Mouse (Mus musculus): Measurements from ENCODE around the gene Maf. TPM values are rescaled to one million over a fixed set of nuclear protein-coding genes. Genes with fewer than 3 reads are reported as not detected.

Gene Maf
- total and polyA plus RNA-seq, 3 experiments, result 0.05 to 1.1 TPM; not detected in 1

DNA sequence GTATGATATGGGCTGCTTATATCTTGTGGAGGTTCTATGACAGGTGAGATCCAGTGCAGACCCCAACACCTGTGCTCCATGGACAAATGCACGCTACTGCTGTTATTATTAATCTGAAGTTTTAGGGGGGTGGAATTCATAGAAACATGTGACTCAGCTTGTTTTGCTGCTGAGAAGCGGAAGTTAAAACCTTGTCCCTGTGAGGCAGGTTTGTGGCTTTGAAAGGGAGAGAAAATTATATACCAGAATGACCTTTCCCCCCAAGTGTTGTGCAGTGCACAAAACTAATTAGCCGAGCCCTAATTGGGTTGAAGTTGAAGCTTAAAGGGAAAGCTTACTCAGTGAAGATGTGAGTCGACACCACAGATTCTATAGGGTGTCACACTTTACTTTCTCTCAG, 18.6 kb upstream of the Maf start:
- Histone ChIP-seq H3K4me1 (ENCODE audit: insufficient read depth, low read depth, low read length) (no peaks in the 10 kb centered on the region), H3K9me3 (replicated peaks) (peaks cover 51% of the 10 kb centered on the region), H3K36me3 (replicated peaks) (no peaks in the 10 kb centered on the region), H3K27me3 (ENCODE audit: insufficient read depth, low read length) (no peaks in the 10 kb centered on the region), H3K4me3 (ENCODE audit: low read depth, low read length) (no peak overlapping the region)
- DNase-seq (ENCODE audit: low spot score) (no peak), ATAC-seq (ENCODE audit: extremely low read depth, insufficient number of reproducible peaks, low FRiP score, poor library complexity, severe bottlenecking) (no peak)
- TF ChIP-seq TAL1 (conservative IDR thresholded peaks at IDR 0.05; ENCODE audit: low read depth, low read length) (no peak), CTCF (IDR thresholded peaks at IDR 0.05; ENCODE audit: low read depth, low read length) (no peak), POLR2AphosphoS5 (IDR thresholded peaks at IDR 0.05; ENCODE audit: insufficient replicate concordance, low read depth, low read length) (no peak)

DNA sequence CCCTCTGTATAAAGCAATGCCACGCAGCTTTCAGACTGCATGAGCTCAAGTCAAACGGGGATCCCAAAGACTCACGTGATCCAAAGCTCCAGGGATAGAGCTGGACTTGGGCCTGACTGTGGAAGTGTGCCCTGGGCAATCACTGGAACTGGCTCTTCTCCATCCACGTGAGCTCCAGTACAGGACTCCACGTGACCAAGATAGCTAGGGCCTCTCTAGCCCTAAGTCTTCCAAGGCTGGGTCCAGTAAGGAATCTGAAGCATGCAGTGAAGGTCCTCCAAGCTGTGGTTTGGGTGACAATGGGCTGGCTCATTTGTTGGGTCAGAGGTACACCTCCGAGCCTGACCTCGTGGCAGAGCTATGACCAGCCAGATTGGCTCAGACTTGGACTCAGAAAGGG, 11.5 kb upstream of the Maf start:
- H3K4me3 ChIP-seq (ENCODE audit: low read depth, low read length), result no peak overlapping the region
- ATAC-seq (ENCODE audit: extremely low read depth, insufficient number of reproducible peaks, low FRiP score, poor library complexity, severe bottlenecking) (no peak), DNase-seq (ENCODE audit: low spot score) (no peak)
- H3K36me3 ChIP-seq (replicated peaks), result no peaks in the 10 kb centered on the region
- peaks cover 70% of the 10 kb centered on the region for H3K9me3 ChIP-seq (replicated peaks)
- H3K27me3 ChIP-seq (ENCODE audit: insufficient read depth, low read length), result no peaks in the 10 kb centered on the region
- TF ChIP-seq TAL1 (conservative IDR thresholded peaks at IDR 0.05; ENCODE audit: low read depth, low read length) (no peak), GATA2 (IDR thresholded peaks at IDR 0.05; ENCODE audit: borderline replicate concordance, low read depth, low read length) (no peak), GATA1 (IDR thresholded peaks at IDR 0.05; ENCODE audit: borderline replicate concordance, low read length) (no peak), POLR2AphosphoS5 (IDR thresholded peaks at IDR 0.05; ENCODE audit: insufficient replicate concordance, low read depth, low read length) (no peak), CTCF (IDR thresholded peaks at IDR 0.05; ENCODE audit: low read depth, low read length) (no peak)
- no peaks in the 10 kb centered on the region for H3K4me1 ChIP-seq (ENCODE audit: insufficient read depth, low read depth, low read length)

DNA sequence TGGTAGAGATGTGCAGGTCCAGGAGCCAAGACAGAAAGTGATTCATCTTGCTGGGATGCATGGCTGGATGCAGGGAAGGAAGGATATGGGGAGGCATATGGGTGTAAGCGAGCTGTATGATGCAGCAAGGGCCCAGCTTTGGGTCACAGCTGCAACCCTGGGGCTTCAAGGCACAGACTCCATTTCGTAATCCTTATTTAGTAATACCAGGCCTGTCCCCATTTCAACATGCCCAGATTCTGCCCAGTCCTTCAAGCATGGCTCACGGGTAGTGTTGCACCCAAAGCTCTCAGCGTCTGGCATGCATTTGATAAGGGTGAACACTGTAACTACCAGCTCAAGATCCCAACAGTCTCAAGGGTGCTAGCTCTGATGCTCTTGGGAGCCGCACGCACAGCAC, 11.0 kb upstream of the Maf start:
- no peaks in the 10 kb centered on the region for H3K36me3 ChIP-seq (replicated peaks)
- H3K4me3 ChIP-seq (ENCODE audit: low read depth, low read length), result no peak overlapping the region
- DNase-seq (ENCODE audit: low spot score) (no peak), ATAC-seq (ENCODE audit: extremely low read depth, insufficient number of reproducible peaks, low FRiP score, poor library complexity, severe bottlenecking) (no peak)
- H3K27me3 ChIP-seq (ENCODE audit: insufficient read depth, low read length), result no peaks in the 10 kb centered on the region
- H3K9me3 ChIP-seq (replicated peaks), result peaks cover 69% of the 10 kb centered on the region
- TF ChIP-seq POLR2AphosphoS5 (IDR thresholded peaks at IDR 0.05; ENCODE audit: insufficient replicate concordance, low read depth, low read length) (no peak), GATA2 (IDR thresholded peaks at IDR 0.05; ENCODE audit: borderline replicate concordance, low read depth, low read length) (no peak), TAL1 (conservative IDR thresholded peaks at IDR 0.05; ENCODE audit: low read depth, low read length) (no peak), CTCF (IDR thresholded peaks at IDR 0.05; ENCODE audit: low read depth, low read length) (no peak), GATA1 (IDR thresholded peaks at IDR 0.05; ENCODE audit: borderline replicate concordance, low read length) (no peak)
- H3K4me1 ChIP-seq (ENCODE audit: insufficient read depth, low read depth, low read length), result no peaks in the 10 kb centered on the region

DNA sequence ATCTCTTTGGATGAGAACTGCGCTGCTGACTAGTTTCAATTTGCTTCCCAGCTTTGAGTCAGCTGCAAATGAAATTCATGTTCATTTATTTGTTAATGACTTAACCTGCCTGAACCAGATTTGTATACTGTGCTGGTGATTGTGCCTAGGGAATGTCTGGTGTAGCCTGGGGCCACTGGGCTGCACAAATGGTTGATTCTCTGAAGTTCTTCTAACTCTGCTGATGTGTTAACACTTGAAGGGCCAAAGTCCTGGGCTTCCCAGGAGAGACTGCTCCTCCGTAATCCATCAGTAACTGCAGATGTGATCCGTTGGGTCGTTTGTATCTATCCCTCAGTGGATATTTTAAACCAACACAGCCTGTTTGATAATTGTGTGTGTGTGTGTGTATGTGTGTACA, 7.7 kb upstream of the Maf start:
- Histone ChIP-seq H3K27me3 (ENCODE audit: insufficient read depth, low read length) (no peaks in the 10 kb centered on the region), H3K36me3 (replicated peaks) (no peaks in the 10 kb centered on the region), H3K4me3 (ENCODE audit: low read depth, low read length) (no peak overlapping the region), H3K9me3 (replicated peaks) (peaks cover 59% of the 10 kb centered on the region), H3K4me1 (ENCODE audit: insufficient read depth, low read depth, low read length) (no peaks in the 10 kb centered on the region)
- no peak for TF ChIP-seq POLR2AphosphoS5 (IDR thresholded peaks at IDR 0.05; ENCODE audit: insufficient replicate concordance, low read depth, low read length)
- TF ChIP-seq CTCF (IDR thresholded peaks at IDR 0.05; ENCODE audit: low read depth, low read length), result no peak
- no peak for TF ChIP-seq GATA1 (IDR thresholded peaks at IDR 0.05; ENCODE audit: borderline replicate concordance, low read length)
- TF ChIP-seq TAL1 (conservative IDR thresholded peaks at IDR 0.05; ENCODE audit: low read depth, low read length), result no peak
- no peak for TF ChIP-seq GATA2 (IDR thresholded peaks at IDR 0.05; ENCODE audit: borderline replicate concordance, low read depth, low read length)
- no peak for DNase-seq (ENCODE audit: low spot score)
- no peak for ATAC-seq (ENCODE audit: extremely low read depth, insufficient number of reproducible peaks, low FRiP score, poor library complexity, severe bottlenecking)

DNA sequence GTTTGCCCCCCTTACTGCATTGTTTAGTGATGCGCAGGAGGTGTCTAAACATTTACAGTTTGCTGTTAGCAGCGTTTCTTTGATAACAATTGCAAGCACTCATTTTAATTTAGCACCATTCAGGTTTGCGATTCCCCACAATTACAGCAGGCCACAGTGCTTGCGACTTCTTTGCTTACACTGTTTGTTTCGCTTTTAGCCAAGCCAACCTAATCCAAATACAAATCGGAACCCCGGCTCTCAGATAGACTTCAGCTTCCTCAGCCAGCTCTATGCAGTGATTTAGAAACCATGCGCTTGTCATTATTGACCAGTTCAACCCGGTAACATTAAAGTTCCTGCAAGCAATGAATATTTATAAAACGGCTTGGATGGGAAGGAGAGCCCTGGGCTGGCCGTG, 3.5 kb upstream of the Maf start:
- Histone ChIP-seq H3K4me3 (ENCODE audit: low read depth, low read length) (no peak overlapping the region), H3K27me3 (ENCODE audit: insufficient read depth, low read length) (no peaks in the 10 kb centered on the region), H3K36me3 (replicated peaks) (no peaks in the 10 kb centered on the region), H3K4me1 (ENCODE audit: insufficient read depth, low read depth, low read length) (no peaks in the 10 kb centered on the region), H3K9me3 (replicated peaks) (peaks cover 52% of the 10 kb centered on the region)
- DNase-seq (ENCODE audit: low spot score), result no peak
- TF ChIP-seq GATA1 (IDR thresholded peaks at IDR 0.05; ENCODE audit: borderline replicate concordance, low read length) (no peak), GATA2 (IDR thresholded peaks at IDR 0.05; ENCODE audit: borderline replicate concordance, low read depth, low read length) (no peak), POLR2AphosphoS5 (IDR thresholded peaks at IDR 0.05; ENCODE audit: insufficient replicate concordance, low read depth, low read length) (no peak), CTCF (IDR thresholded peaks at IDR 0.05; ENCODE audit: low read depth, low read length) (no peak), TAL1 (conservative IDR thresholded peaks at IDR 0.05; ENCODE audit: low read depth, low read length) (no peak)
- ATAC-seq (ENCODE audit: extremely low read depth, insufficient number of reproducible peaks, low FRiP score, poor library complexity, severe bottlenecking), result no peak

DNA sequence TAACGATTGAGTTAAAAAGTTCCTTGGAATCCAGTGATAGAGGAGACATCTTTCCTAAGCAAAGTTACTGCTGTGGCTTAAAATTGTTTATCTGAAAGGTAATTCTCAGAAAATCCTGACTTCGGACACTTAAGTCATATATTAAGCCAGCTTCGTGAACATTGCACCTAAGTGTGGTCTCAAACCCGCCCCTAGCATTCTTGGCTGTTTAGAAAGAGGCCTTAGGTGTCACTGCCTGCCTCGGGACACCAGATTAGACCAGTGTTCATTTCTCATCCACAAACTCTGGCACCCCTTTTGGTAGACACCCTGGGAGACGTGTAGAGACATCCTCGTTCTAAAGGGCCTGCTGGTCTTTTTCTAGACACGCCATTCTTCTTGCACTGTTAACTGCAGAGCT, 2.3 kb upstream of the Maf start:
- ATAC-seq (ENCODE audit: extremely low read depth, insufficient number of reproducible peaks, low FRiP score, poor library complexity, severe bottlenecking) (no peak), DNase-seq (ENCODE audit: low spot score) (no peak)
- Histone ChIP-seq H3K27me3 (ENCODE audit: insufficient read depth, low read length) (no peaks in the 10 kb centered on the region), H3K4me1 (ENCODE audit: insufficient read depth, low read depth, low read length) (no peaks in the 10 kb centered on the region), H3K9me3 (replicated peaks) (peaks cover 51% of the 10 kb centered on the region), H3K36me3 (replicated peaks) (no peaks in the 10 kb centered on the region), H3K4me3 (ENCODE audit: low read depth, low read length) (no peak overlapping the region)
- TF ChIP-seq GATA1 (IDR thresholded peaks at IDR 0.05; ENCODE audit: borderline replicate concordance, low read length), result no peak
- TF ChIP-seq TAL1 (conservative IDR thresholded peaks at IDR 0.05; ENCODE audit: low read depth, low read length), result no peak
- no peak for TF ChIP-seq POLR2AphosphoS5 (IDR thresholded peaks at IDR 0.05; ENCODE audit: insufficient replicate concordance, low read depth, low read length)
- TF ChIP-seq GATA2 (IDR thresholded peaks at IDR 0.05; ENCODE audit: borderline replicate concordance, low read depth, low read length), result no peak
- no peak for TF ChIP-seq CTCF (IDR thresholded peaks at IDR 0.05; ENCODE audit: low read depth, low read length)

Measured in G1E (cell line).